Mouse (Mus musculus): ENCODE measurements around the gene Rras2.

Rras2 gene

DNA sequence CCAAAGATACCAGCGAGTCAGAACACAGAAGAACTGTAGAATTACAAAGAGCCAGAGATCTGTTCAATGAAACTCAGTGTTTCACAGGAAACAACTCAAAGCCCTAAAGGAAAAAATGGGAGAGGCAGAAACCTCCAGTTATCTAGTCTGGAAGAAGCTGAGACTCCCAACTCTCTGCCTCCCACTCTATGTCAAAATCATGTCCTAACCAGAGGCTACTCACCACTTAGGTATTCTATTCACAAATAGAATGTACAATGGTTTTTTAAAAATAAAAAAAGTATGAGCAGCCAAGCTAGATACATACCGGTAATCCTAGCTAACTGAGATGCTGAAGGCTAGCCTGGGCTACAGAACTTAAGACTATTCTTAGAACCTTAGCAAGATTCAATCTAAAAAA, 3.3 kb downstream of the Rras2 start:
- DNase-seq = no peak

DNA sequence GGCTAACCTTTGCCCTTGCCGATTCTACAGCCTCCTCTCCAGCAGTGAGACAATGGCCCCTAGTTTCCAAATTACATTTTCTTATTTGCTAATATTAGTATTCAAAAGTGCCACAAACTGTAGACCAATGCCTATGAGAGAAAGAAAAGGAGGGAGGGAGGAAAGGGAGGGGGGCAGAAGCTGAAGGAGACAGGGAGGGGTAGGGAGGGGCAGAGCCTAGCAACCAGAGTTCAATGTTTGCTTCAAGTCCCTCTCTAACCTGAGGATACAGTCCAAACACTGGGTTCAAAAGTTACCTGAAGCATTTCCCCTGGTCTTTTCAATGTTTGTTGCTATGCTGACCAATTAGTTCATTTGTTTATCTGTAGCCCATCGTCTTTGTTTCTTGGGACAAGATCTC, 7.1 kb downstream of the Rras2 start:
- no peak for DNase-seq

DNA sequence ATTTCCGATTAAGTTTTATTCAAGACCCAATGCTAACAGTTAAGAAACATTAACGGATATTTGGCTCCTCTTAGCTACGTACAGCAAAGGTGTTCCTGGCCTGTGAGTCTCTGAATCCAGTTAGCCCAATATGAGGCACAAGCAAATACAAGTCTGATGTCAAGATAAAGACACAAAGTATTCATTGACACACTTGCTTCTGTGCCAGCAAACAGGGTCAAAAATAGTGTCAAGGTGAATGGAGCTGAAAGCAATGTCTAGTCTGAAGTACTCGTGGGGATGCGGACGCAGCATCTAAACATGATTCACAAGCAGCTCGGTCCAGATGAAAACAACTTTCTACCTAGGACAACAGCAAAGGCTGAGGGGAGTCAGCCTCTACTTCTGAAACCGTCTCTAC, 11.7 kb downstream of the Rras2 start:
- no peak for DNase-seq

DNA sequence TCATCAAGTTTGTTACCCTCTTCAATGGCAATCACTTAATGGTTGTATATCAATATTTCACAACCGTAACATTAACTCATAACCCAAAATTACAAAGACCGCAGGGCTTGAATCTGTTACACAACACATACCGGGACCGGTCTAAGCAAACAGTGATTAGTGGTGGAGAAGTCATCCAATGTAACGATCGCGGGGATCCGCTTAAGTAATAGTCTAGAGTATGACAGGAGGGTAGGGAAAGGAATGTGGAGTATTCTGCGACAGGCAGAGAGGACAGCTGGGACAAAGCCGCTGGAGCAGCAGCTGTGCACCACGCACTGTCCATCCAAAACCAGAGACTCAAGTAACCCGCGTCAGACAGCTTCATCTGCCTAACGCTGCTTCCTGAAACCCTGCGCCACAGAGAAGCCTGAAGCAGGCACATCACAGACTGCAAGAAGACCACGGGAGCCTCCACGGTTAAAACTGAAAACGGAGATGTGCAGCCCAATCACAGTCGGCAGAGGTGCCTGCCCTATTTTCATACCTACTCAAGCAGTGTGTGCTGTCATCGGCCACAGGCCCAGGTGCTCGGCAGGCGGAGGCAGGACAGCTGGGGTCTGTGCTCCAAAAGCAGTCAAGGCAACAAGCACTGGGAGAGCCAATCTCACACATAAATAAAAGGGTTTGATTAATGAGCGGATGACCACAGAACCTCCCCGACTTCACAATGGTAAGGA, 13.8 kb downstream of the Rras2 start:
- DNase-seq = peak; percentile 34 to 58

DNA sequence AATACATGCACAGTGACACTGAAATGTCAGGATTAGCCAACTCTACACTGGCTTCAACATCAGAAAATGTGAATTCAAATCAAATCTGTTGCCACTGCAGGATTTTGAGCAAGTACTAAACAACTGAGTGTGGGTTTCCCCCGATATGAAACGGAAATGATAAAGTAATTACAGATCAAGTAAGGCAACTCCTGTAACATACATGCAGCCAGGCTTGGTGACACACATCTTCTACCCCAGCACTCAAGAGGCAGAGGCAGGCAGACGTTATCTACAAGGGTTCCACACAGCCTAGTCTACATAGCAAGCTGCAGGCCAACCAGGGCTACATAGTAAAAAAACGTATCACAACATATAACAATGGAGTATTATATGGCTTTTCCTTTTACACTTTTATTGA, 14.4 kb downstream of the Rras2 start:
- no peak for DNase-seq

DNA sequence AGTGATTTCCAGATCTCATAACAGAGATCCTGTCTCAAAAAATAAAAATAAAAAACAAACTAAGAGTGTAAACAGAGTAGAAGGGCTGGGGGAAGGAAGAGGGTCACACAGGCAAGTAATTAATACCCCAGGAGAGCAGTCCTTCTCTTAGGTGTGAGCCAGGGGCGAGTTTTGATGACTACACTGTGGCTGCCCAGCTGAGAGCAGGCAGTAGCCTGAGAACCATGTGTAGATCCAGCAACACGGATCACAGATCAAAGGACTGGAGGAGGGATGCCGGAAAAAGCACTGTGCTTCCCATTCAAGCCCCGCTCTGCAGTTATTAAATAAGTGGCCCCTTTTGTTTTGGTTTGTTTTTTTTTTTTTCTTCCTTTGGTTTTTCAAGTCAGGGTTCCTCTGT, 15.0 kb downstream of the Rras2 start:
- no peak for DNase-seq

DNA sequence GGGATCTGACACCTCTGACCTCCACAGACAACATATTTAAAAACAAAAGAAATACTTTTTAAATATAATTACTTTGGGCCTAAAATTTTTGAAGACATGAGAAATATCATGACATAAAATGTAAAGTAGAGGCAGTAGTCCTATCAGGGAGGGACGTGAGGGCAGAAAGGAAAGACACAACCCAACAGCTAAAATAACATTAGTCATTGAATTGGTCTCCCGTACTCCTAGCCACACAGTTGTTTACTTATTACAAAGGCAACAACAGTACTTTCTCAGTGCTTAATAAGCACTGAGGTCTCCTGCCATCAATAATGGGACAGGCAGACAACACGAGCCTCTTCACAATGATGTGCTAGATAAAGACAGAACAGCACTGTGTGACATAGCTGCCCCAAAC, 16.2 kb downstream of the Rras2 start:
- no peak for DNase-seq

DNA sequence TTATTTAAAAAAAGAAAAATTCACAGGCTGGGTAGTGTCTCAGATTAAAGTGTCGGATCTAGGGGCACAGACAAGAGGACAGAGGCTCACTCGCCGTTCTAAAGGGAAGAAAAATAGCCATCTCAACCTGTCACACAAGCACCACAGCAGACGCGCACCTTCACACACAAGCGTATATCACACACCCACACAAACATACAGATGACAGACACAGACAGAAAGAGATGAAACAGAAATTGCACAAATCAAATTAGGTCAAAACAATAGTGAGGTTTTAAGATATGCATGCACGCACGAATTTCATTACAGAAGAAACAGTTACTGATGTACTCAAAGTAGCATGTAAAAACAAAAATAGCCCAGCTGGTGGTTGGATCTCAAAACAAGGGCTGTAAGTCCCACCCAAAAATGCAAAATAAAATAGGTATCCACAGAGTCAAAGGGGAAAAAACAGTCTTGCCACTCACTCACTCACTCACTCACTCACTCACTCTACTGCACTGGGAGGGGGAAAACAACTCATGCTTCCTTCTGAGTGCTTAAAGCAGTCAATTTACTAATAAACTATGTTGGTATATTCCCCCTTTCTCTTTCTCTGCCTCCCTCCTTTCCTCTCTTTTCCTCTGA, 23.9 kb downstream of the Rras2 start:
- no peak for DNase-seq

DNA sequence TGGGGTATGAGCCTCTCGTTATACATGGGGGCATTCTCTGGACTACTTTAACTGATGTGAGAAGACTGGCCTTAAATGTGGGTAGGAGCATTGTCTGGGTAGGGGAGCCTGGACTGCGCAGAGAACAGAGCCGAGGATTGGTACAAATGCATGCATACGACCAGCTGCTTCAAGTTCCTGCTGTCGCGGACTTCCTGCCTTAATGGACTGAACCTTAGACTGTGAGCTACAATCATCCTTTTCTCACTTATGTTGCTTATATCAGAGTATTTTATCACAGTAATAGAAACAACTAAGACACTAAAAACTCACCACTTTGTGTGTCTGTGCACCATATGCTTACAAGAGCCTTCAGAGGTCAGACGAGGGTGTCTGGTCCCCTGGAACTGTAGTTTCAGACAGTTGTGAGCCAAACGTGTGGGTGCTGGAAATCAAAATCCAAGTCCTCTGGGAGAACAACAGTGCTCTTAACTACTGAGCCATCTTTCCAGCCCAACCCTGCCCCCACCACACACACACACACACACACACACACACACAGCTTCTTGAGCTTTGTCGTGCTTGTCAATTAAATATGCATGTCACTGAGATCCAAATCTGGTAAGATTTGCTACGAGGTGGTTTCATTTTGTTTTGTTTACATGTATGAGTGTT, 26.6 kb downstream of the Rras2 start:
- DNase-seq = no peak

DNA sequence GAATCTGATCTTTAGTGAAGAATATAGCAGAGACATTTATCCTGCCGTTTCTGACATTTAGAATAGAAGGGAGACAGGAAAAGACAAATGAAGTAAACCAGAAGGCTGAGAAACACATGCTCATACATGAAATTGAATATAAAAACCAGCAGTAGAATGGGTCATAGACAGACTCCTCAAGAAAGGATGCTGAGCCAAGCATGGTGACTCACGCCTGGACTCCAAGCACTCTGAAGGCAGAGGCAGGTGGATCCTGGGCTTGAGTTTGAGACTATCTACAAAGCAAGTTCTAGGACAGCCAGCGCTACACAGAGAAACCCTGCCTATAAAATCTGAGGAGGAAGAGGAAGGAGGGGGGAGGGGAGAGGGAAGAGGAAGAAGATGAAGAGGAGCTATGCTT, 27.4 kb downstream of the Rras2 start:
- DNase-seq = no peak

DNA sequence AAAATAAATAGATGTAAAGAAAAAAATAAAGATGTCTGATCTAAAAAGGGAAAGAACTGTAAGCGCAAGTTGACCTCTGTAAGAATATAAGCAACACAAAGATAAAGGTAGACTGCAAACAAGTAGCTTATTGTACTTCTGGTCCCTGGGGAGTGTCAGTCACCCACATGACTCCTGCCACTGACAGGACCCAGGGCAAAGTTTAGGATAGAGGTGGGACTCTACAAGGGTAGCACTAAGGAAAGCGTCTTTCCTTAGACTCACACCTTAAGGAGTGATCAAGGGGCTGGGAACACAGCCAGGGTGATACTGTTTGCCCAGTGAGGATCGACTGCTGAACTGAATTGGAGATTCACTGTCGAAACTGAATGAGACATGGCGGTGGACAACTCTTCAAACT, 28.7 kb downstream of the Rras2 start:
- no peak for DNase-seq

DNA sequence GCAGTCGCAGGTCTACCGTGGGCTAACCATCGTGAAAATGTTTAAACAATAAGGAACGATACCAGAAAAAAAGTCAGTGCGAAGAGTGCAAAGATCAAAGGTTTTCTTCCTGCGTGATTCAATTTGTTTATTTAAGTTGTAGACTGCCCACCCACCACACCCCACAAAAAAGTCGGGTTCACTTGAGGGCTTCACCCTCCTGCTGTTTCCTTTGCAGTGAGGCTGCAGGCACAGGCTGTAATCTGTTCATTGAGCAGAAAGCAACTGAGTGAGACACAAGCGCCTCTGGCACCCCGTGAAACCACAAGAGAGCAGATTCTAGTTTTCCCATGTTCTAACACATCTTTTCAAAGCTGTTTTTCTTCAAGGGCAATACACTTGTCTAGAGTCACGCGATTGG, 29.6 kb downstream of the Rras2 start:
- DNase-seq = no peak

DNA sequence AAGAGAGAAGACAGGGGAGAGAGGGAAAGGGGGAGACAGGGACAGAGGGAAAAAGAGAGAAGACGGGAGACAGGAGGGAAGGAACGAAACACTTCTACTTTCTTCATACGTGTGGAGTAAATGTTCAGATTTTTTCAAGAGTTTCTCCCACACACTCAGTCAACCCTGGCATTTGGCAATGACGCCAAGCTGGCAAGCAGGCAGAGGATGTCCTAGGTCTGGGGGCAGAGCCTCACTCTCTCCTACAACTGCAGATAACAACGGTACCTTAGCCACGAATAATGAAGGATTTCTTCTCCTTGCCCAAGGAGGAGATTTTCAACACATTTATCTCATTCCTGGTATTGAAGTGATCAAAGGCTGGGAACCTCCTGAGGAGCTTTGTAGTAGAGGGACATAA, 30.2 kb downstream of the Rras2 start:
- no peak for DNase-seq

DNA sequence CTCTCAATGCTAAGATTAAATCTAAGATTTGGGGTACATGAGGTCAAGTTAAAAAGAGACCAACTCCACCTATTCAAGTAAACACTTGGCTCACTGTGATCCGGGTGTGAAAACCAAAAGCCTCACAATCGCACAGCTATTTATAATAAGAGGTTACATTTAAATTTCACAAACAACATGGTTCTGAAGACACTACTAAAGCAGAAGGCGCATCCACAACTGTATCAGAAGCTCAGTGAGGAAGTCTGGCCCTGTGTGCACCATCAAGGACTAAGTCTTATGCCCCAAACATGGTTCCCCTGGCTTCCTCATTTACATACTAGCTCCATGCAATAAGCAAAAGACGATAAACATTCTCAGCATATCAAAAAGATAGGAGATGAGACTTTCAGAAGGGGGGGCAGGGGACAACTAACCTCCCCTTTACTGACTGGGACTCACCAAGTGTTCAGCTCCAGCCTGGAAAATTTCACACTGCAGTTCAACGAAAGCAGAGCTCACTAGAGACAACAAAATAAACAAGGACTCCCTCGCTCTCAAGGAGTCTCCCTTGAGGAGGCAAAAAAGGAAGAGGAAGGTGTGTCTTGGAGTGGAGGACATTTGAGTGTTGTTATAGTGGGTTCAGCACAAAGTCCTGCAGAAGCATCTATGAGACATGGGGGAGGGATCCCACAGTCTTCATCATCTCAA, 31.4 kb downstream of the Rras2 start:
- DNase-seq = no peak

DNA sequence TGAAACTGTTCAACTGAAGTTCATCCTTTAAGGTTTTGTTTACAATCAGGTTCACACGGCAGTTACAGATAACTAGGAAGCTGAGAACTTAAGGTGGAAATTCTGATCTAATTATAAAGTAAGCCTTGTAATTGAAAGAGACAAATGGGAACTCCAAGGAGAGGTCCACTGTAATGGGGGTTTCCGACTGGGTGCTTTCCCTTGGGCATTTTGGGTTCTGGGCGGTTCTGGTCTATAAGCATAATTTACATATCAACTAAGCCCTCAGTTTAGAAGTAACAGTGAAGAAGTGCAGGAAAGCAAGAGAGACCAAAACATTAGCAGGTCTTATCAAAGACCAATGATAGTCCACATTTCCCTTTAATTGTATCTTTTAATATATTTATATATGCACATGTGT, 33.8 kb downstream of the Rras2 start:
- DNase-seq = no peak

DNA sequence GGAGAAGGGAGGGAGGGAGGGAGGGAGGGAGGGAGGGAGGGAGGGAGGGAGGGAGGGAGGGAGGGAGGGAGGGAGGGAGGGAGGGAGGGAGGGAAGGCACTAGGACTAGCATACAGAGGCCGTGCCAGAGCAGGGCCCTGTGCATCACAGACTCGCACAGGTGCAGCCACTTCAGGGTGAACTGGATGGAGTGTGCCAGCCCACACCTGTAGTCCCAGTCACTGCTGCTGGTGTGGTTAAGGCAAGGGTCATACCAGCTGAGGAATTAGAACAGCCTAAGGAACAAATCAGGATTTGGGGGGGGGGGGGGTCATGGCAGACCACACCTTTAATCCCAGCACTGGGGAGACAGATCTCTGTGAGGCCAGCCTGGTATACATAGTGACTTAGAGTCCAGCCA, 34.5 kb downstream of the Rras2 start:
- no peak for DNase-seq

DNA sequence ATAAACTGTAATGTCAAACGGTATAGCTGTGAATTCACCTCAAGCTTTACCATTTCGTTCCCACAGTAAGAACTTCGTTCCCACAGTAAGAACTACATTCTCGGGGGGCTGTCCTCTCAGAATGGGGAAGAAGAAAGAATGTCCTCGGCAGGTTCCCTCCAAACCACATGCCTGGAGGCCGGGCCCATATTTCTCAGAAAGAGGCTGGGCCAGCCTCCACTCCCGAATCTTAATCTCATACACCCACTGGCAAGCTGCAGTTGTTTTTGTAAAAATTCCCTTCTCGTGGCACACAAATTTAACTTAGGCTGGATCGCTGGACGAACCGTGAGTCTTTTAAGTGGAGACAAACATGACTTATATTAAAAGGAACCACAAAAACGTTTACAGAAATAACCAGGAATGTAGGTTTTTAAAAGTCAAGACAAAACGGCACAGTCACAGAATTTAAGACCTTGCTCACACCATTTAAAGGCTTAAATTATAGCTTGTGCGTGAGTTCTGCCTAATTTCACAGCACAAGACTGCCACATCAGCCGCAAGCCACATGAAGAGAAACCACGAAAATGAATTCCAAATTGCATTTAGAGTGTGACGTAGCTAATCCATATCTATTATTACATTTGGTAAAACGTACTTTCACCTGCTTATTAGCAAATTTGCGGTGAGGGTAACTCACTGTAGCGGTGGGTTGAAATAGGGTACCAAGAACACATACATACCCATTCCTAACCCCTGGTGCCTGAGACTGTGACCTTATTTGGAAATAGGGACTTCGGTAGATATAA, 35.8 kb downstream of the Rras2 start:
- no peak for DNase-seq

DNA sequence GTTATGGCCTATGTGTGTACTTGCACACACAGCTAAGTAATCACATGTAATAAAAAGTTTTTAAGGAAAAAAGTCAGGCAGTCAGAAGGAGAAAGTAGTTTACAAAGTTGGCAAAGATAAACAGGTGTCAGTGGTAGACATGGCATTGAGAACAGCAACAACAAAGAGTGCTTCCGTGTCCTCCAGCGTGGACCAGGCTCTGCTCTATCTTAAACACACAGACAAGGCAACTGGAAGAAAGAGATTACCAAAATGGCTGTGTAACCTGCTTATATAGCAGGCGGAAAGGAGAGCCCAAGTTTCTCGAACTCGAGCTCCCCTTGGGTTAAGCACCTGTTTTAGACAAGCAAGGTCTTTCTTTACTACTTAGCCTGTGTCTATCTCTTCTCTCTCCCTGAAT, 37.3 kb downstream of the Rras2 start:
- DNase-seq = no peak

DNA sequence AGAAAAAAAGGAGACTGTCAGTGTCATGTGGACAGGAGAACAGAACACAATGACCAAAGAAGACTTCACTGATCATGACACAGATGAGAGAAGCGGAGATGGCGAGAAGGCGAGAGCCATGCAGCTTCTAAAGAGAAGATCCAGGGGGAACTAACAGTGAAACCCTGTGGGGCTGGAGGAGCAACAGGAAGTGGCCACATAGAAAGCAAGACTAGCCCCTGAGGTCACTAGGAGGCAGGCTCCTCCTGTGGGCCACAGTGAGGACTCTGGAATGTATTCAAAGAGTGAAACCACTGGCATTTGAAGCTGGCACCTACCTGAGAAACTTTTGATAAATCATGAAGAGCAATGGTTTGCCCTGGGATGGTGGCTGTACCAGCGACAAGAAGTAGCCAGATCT, 38.2 kb downstream of the Rras2 start:
- no peak for DNase-seq

DNA sequence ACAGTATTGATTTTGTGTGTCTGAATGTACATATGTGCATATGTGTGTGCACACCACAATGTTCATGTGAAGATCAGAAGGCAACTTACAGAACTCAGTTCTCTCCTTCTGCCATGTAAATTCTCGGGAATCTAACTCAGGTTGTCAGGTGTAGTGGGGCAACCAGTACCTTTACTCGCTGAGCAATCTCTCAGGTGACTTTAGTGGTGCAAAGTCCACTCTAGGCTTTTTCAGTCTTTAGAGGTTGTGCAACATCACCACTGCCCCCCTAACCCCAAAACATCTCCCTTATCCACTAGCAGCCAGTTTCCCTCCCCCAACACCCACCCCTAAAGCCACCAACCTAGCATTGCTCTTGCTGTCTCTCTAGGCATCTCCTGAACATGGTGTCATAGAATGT, 43.0 kb downstream of the Rras2 start:
- no peak for DNase-seq

DNA sequence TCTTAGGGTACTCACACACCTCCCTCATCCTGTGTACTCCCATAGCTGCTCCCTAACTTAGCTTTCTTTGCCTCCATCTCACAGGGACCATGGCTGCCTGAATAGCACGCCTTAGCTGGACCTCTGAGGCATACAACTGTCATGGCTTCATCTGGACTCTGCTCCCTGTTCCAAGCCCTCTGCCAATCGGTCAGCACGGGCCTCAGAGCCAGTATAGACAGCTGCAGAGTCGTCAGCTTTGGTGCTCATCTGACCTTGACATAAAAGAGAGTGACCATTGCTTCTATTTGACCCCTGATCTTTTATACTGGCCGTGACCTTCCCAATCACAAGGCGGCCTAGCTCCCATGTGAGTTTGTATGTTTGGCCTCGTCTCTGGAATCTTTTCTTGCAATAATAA, 43.4 kb downstream of the Rras2 start:
- DNase-seq = no peak

DNA sequence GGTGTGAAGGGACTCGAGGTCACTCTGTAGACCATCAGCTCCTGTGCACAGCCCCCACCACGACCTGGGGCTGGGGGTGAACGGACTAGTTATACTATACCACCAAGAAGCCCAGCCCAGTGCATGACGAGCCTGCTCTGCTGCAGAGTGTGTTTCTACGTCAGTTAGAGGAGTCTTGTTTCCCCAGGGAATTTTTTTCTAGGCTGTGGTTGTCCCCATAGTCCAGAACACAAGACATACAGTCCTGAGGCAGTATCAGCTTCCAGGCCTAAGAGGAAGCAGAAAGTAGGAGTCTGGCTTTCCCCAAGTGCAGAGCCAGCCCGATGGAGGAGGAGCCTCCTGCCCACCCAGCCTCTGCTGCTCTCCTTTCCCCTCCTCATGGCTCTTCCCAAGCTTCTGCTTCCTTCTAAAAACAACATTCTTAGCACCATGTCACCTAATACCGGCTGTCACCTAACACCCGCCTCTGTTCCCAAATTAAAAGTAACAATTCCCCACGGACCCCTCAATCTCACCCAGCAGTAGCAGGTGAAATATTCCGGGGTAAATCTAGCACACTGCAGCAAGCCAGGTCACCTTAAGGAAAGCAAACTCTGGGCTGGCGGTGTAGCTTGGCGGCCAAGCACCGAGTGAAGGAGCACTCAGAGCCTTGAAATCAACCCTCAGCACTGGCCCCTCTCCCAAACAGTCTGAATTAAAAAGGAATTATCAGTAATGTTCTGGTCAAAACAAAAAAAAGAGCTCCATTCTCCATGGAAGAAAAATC, 45.5 kb downstream of the Rras2 start:
- no peak for DNase-seq
